Mouse (Mus musculus) cortical plate, adult 2 months (tissue): Measurements from ENCODE around the gene Fbxo28.

Experiments
- CTCF ChIP-seq: fragments of 200-500 bp; IDR thresholded peaks from 2 replicates; pipeline ENCODE4 v1.5.1; 2011; ENCODE audit warnings: mild to moderate bottlenecking, control low read depth, low read length; ENCODE audit not compliant: insufficient read depth; ENCODE audit errors: extremely low read depth
- POLR2A ChIP-seq: fragments of 200-500 bp; IDR thresholded peaks from 2 replicates; pipeline ENCODE4 v1.6.1; 2011; ENCODE audit warnings: mild to moderate bottlenecking, low read length, control low read depth; ENCODE audit not compliant: insufficient read depth; ENCODE audit errors: extremely low read depth

DNA sequence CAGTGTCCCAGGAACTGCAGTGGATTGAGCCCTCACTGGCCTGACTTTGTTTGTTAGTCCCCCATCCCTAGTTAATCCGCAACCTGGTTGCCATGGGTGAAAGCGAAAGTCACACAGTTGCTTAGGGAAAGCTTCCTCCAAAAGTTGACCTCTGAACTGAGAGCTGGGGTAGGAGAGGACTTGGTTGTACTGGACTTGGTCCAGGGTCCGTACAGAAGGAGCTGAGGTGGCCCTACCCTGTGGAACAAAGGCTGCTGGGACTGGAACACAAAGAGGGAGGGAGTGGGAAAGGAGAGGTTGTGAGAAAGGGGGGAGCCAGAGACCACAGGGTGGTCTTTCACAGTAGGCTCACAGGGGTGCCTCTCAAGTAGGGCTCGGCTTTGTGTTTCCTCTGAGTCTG, 73.1 kb downstream of the Fbxo28 start:
- TF ChIP-seq CTCF (no peak), POLR2A (no peak)
